Mouse (Mus musculus): Measurements from ENCODE around the gene Cbl.

GRCm38 (mm10) chr9:44269077-44269476 lies 35.2 kb upstream of the Cbl start:
- TF ChIP-seq CTCF (IDR thresholded peaks at IDR 0.05; ENCODE audit: borderline replicate concordance, extremely low read depth, insufficient read depth, insufficient read length), result peak; percentile 30; the same call in 1 of the 2 replicates
- no peak for TF ChIP-seq POLR2A (IDR thresholded peaks at IDR 0.05; ENCODE audit: borderline replicate concordance, extremely low read depth, insufficient read depth, insufficient read length, poor library complexity, severe bottlenecking)
